Comparison of ENCODE assay signal across 30 mouse cellular contexts in the genomic region with DNA sequence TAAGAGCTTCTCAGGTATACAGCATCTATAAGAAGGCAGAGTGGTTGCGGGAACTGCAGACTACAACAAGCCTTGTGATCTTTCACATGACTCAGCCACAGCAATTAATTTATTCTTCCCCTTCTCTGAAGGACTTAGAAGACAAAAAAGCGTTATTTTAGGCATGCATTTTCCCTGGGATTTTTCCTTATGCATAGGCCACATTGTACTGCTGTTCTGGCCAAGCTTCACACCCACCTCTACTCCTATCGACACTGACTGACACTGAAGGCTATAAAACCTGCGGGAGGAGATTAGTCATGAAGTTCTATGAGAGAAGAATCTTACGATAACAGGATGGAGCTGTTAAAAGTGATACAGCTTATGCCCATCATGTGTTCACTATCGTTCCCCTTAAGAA.
A peak's percentile ranks its signal among the peaks of the same experiment; 100 is the strongest.
DNase-seq lines count a peak whose midpoint lies in the region; ATAC-seq and TF ChIP-seq lines count a peak whose summit lies in the region.
"Had no signal": no experiment of that assay in that cellular context is flagged by ENCODE, and none has a peak within 500 bp of the region (broad histone marks: within the 10 kb centered on the region; RNA-seq: fewer than 3 reads in every experiment).

No protein-coding gene starts in this region.

- TF ChIP-seq CTCF in layer of hippocampus, adult 2 months (conservative IDR thresholded peaks at IDR 0.05) = no peak
- no peak for TF ChIP-seq CTCF in midbrain, postnatal 0 days (IDR thresholded peaks at IDR 0.05)

- H3K9ac ChIP-seq in neural tube, embryonic 13.5 days = no peak overlapping the region
- H3K9ac ChIP-seq in midbrain, postnatal 0 days (replicated peaks; ENCODE audit: low read length, poor library complexity, severe bottlenecking) = no peak overlapping the region
- H3K9ac ChIP-seq: embryonic facial prominence, embryonic 15.5 days; forebrain, embryonic 13.5 days; heart, embryonic 15.5 days; hindbrain, embryonic 15.5 days; intestine, embryonic 15.5 days; limb, embryonic 13.5 days; lung, embryonic 15.5 days; midbrain, embryonic 12.5 days had no signal

- H3K36me3 ChIP-seq in neural tube, embryonic 13.5 days = no peaks in the 10 kb centered on the region
- no peaks in the 10 kb centered on the region for H3K36me3 ChIP-seq in midbrain, postnatal 0 days (ENCODE audit: insufficient read depth, low read length)
- H3K36me3 ChIP-seq: embryonic facial prominence, embryonic 10.5 days; embryonic facial prominence, embryonic 15.5 days; heart, embryonic 10.5 days; heart, embryonic 15.5 days; hindbrain, embryonic 15.5 days; intestine, embryonic 15.5 days; limb, embryonic 13.5 days; lung, embryonic 15.5 days; midbrain, embryonic 12.5 days had no signal

- no peak overlapping the region for H3K4me3 ChIP-seq in layer of hippocampus, adult 2 months
- H3K4me3 ChIP-seq in neural tube, embryonic 13.5 days = no peak overlapping the region
- H3K4me3 ChIP-seq in midbrain, postnatal 0 days (ENCODE audit: low read depth, low read length) = no peak overlapping the region
- H3K4me3 ChIP-seq: embryonic facial prominence, embryonic 10.5 days; embryonic facial prominence, embryonic 15.5 days; forebrain, embryonic 13.5 days; heart, embryonic 10.5 days; heart, embryonic 15.5 days; hindbrain, embryonic 15.5 days; intestine, embryonic 15.5 days; limb, embryonic 13.5 days; lung, embryonic 15.5 days; midbrain, embryonic 12.5 days; myocyte had no signal

- no peak for DNase-seq in layer of hippocampus, adult 2 months (ENCODE audit: low spot score in 2 of 2)
- no peak for DNase-seq in layer of hippocampus, postnatal 25 days (ENCODE audit: extremely low spot score in 1 of 2, low spot score in 1 of 2)
- DNase-seq in neural tube, embryonic 10.5 days (ENCODE audit: extremely low spot score, low spot score) = no peak
- DNase-seq in midbrain, postnatal 0 days (ENCODE audit: low spot score) = no peak
- peak; percentile 52 for DNase-seq in telencephalon, adult 2 months (ENCODE audit: low read depth, low spot score)
- DNase-seq in urinary bladder, adult 18-20 months (ENCODE audit: low spot score in 2 of 2) = no peak
- DNase-seq: adrenal gland, adult 2 months; adrenal gland, postnatal 36 days; B cell, adult 2 months; cerebellum, adult 8-10 months; cerebellum, postnatal 25 days; gastrocnemius, postnatal 25 days; heart, adult 11 months; kidney, adult 8-10 months; kidney, postnatal 10 days; layer of hippocampus, adult 9-11 months had no signal

- peaks cover 19% of the 10 kb centered on the region for H3K4me1 ChIP-seq in neural tube, embryonic 13.5 days (replicated peaks)
- H3K4me1 ChIP-seq in midbrain, postnatal 0 days (ENCODE audit: insufficient read depth, low read length) = no peaks in the 10 kb centered on the region
- H3K4me1 ChIP-seq: embryonic facial prominence, embryonic 10.5 days; embryonic facial prominence, embryonic 15.5 days; heart, embryonic 10.5 days; heart, embryonic 15.5 days; intestine, embryonic 15.5 days; lung, embryonic 15.5 days had no signal

- no peaks in the 10 kb centered on the region for H3K27me3 ChIP-seq in neural tube, embryonic 13.5 days
- no peaks in the 10 kb centered on the region for H3K27me3 ChIP-seq in midbrain, postnatal 0 days (ENCODE audit: insufficient read depth, low read length)
- H3K27me3 ChIP-seq: embryonic facial prominence, embryonic 15.5 days; forebrain, embryonic 13.5 days; heart, embryonic 15.5 days; hindbrain, embryonic 15.5 days; intestine, embryonic 15.5 days; limb, embryonic 13.5 days; lung, embryonic 15.5 days; midbrain, embryonic 12.5 days had no signal

- no peak for ATAC-seq in neural tube, embryonic 13.5 days (ENCODE audit: low read depth)
- ATAC-seq in midbrain, postnatal 0 days (ENCODE audit: low FRiP score) = no peak
- ATAC-seq: activated CD4-positive, CD25-positive, alpha-beta regulatory T cell, adult 4 months; forebrain, embryonic 13.5 days; intestine, embryonic 15.5 days had no signal

- H3K27ac ChIP-seq in layer of hippocampus, adult 2 months = peak overlapping the region; percentile 40; the same call in 1 of the 2 replicates
- 0 out of 2 replicates have a peak overlapping the region, but pooled peaks have one; percentile 46 for H3K27ac ChIP-seq in neural tube, embryonic 13.5 days (replicated peaks)
- peak overlapping the region; percentile 43; the same call in 1 of the 2 replicates for H3K27ac ChIP-seq in midbrain, postnatal 0 days (ENCODE audit: low read depth, low read length)
- H3K27ac ChIP-seq: embryonic facial prominence, embryonic 10.5 days; embryonic facial prominence, embryonic 15.5 days; forebrain, embryonic 13.5 days; heart, embryonic 10.5 days; heart, embryonic 15.5 days; hindbrain, embryonic 15.5 days; intestine, embryonic 15.5 days; limb, embryonic 13.5 days; lung, embryonic 15.5 days; midbrain, embryonic 12.5 days had no signal

- H3K9me3 ChIP-seq in neural tube, embryonic 13.5 days = no peaks in the 10 kb centered on the region
- H3K9me3 ChIP-seq in midbrain, postnatal 0 days (ENCODE audit: low read length) = no peaks in the 10 kb centered on the region
- H3K9me3 ChIP-seq: embryonic facial prominence, embryonic 10.5 days; embryonic facial prominence, embryonic 15.5 days; forebrain, embryonic 13.5 days; heart, embryonic 10.5 days; heart, embryonic 15.5 days; hindbrain, embryonic 15.5 days; intestine, embryonic 15.5 days; limb, embryonic 13.5 days; lung, embryonic 15.5 days had no signal

- H3K4me2 ChIP-seq in neural tube, embryonic 13.5 days = no peak overlapping the region
- no peak overlapping the region for H3K4me2 ChIP-seq in midbrain, postnatal 0 days (ENCODE audit: low read depth, low read length, poor library complexity, severe bottlenecking)
- H3K4me2 ChIP-seq: embryonic facial prominence, embryonic 15.5 days; forebrain, embryonic 13.5 days; heart, embryonic 15.5 days; hindbrain, embryonic 15.5 days; intestine, embryonic 15.5 days; limb, embryonic 13.5 days; liver, embryonic 11.5 days; lung, embryonic 15.5 days; midbrain, embryonic 12.5 days had no signal

- WGBS in neural tube, embryonic 13.5 days = 70% methylated on average over 6 of the region's 6 CpGs
- WGBS in midbrain, postnatal 0 days = 42% methylated on average over 6 of the region's 6 CpGs
